In the genomic region with DNA sequence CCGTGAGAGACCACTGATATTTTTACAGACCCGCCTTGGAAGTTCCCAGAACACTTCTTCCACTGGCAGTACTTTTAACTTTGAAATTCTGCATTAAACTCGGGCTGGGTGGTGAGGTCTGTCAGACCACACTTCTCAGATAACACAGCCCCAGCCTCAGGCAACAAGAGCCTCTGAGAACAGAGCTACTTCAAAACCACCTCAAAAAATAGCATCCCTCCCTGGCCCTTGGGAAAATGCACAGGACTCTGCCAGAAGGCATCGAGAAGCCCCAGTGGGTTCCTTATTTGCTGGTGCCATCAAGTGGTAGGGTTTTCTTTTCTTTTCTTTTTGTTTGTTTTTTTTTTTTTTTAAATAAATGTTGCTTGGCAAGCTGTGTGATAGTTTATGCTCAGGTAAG, we compare ENCODE assay signal across 18 mouse cellular contexts. TPM values are rescaled to one million over a fixed set of nuclear protein-coding genes. Genes with fewer than 3 reads are reported as not detected.
DNase-seq lines count a peak whose midpoint lies in the region; ATAC-seq lines count a peak whose summit lies in the region.
"Had no signal": no experiment of that assay in that cellular context is flagged by ENCODE, and none has a peak within 500 bp of the region (broad histone marks: within the 10 kb centered on the region; RNA-seq: fewer than 3 reads in every experiment).

No protein-coding gene starts in this region.

- no peak overlapping the region for H3K4me3 ChIP-seq in heart, embryonic 13.5 days
- H3K4me3 ChIP-seq in midbrain, embryonic 11.5 days (ENCODE audit: low read depth, low read length): no peak overlapping the region
- H3K4me3 ChIP-seq in midbrain, embryonic 16.5 days (ENCODE audit: low read depth, low read length): no peak overlapping the region
- no peak overlapping the region for H3K4me3 ChIP-seq in embryonic facial prominence, embryonic 14.5 days (ENCODE audit: low read depth, low read length)
- no peak overlapping the region for H3K4me3 ChIP-seq in neural tube, embryonic 15.5 days (replicated peaks)
- H3K4me3 ChIP-seq: forebrain, embryonic 15.5 days; hindbrain, embryonic 15.5 days; neural tube, embryonic 12.5 days had no signal

- 0 out of 2 replicates have a peak overlapping the region, but pooled peaks have one; percentile 48 for H3K27ac ChIP-seq in heart, embryonic 13.5 days (replicated peaks)
- no peak overlapping the region for H3K27ac ChIP-seq in midbrain, embryonic 11.5 days (ENCODE audit: low read depth, low read length)
- no peak overlapping the region for H3K27ac ChIP-seq in midbrain, embryonic 16.5 days (ENCODE audit: low read length)
- peak overlapping the region; percentile 67; the same call in 1 of the 2 replicates for H3K27ac ChIP-seq in embryonic facial prominence, embryonic 14.5 days (replicated peaks; ENCODE audit: low read depth, low read length)
- no peak overlapping the region for H3K27ac ChIP-seq in neural tube, embryonic 15.5 days (replicated peaks)
- H3K27ac ChIP-seq: forebrain, embryonic 15.5 days; hindbrain, embryonic 15.5 days; macrophage; neural tube, embryonic 12.5 days had no signal

- no peak for DNase-seq in heart, postnatal 4 days
- DNase-seq in midbrain, embryonic 11.5 days (ENCODE audit: low spot score, missing footprints): peak; percentile 65
- DNase-seq in embryonic facial prominence, embryonic 14.5 days (ENCODE audit: low spot score): peak; percentile 85
- no peak for DNase-seq in lung, postnatal 14 days
- DNase-seq: adrenal gland, postnatal 25 days; cerebellum, adult 9-11 months; kidney, adult 8-10 months; liver; lung, adult 2 months had no signal

- no peak overlapping the region for H3K9ac ChIP-seq in heart, embryonic 13.5 days
- H3K9ac ChIP-seq in midbrain, embryonic 11.5 days (ENCODE audit: low read length): no peak overlapping the region
- H3K9ac ChIP-seq in midbrain, embryonic 16.5 days (ENCODE audit: low read depth, low read length): no peak overlapping the region
- H3K9ac ChIP-seq in embryonic facial prominence, embryonic 14.5 days (ENCODE audit: low read depth, low read length): no peak overlapping the region
- no peak overlapping the region for H3K9ac ChIP-seq in neural tube, embryonic 15.5 days (replicated peaks)
- H3K9ac ChIP-seq: forebrain, embryonic 15.5 days; hindbrain, embryonic 15.5 days; neural tube, embryonic 12.5 days had no signal

- H3K27me3 ChIP-seq in heart, embryonic 13.5 days (replicated peaks): peaks cover 23% of the 10 kb centered on the region
- H3K27me3 ChIP-seq in midbrain, embryonic 11.5 days (ENCODE audit: control insufficient read depth, insufficient read depth, low read length): no peaks in the 10 kb centered on the region
- no peaks in the 10 kb centered on the region for H3K27me3 ChIP-seq in midbrain, embryonic 16.5 days (ENCODE audit: control insufficient read depth, insufficient read depth, low read depth, low read length)
- no peaks in the 10 kb centered on the region for H3K27me3 ChIP-seq in embryonic facial prominence, embryonic 14.5 days (replicated peaks; ENCODE audit: control insufficient read depth, insufficient read depth, low read length)
- no peaks in the 10 kb centered on the region for H3K27me3 ChIP-seq in neural tube, embryonic 15.5 days (replicated peaks)
- H3K27me3 ChIP-seq: forebrain, embryonic 15.5 days; hindbrain, embryonic 15.5 days; neural tube, embryonic 12.5 days had no signal

- peaks cover 27% of the 10 kb centered on the region for H3K4me1 ChIP-seq in heart, embryonic 13.5 days
- no peaks in the 10 kb centered on the region for H3K4me1 ChIP-seq in midbrain, embryonic 11.5 days (ENCODE audit: control insufficient read depth, insufficient read depth, low read length)
- no peaks in the 10 kb centered on the region for H3K4me1 ChIP-seq in midbrain, embryonic 16.5 days (ENCODE audit: control insufficient read depth, insufficient read depth, low read length)
- peaks cover 27% of the 10 kb centered on the region; the same call in 1 of the 2 replicates for H3K4me1 ChIP-seq in embryonic facial prominence, embryonic 14.5 days (ENCODE audit: control insufficient read depth, insufficient read depth, low read length)
- peaks cover 11% of the 10 kb centered on the region for H3K4me1 ChIP-seq in neural tube, embryonic 15.5 days
- H3K4me1 ChIP-seq: forebrain, embryonic 15.5 days; hindbrain, embryonic 15.5 days; neural tube, embryonic 12.5 days had no signal

- H3K36me3 ChIP-seq in heart, embryonic 13.5 days: no peaks in the 10 kb centered on the region
- H3K36me3 ChIP-seq in midbrain, embryonic 11.5 days (ENCODE audit: control insufficient read depth, insufficient read depth, low read length): no peaks in the 10 kb centered on the region
- no peaks in the 10 kb centered on the region for H3K36me3 ChIP-seq in midbrain, embryonic 16.5 days (ENCODE audit: control insufficient read depth, insufficient read depth, low read length)
- H3K36me3 ChIP-seq in embryonic facial prominence, embryonic 14.5 days (ENCODE audit: control insufficient read depth, insufficient read depth, low read length): no peaks in the 10 kb centered on the region
- no peaks in the 10 kb centered on the region for H3K36me3 ChIP-seq in neural tube, embryonic 15.5 days
- H3K36me3 ChIP-seq: forebrain, embryonic 15.5 days; hindbrain, embryonic 15.5 days; neural tube, embryonic 12.5 days had no signal

- WGBS in heart, embryonic 13.5 days: 10% methylated on average over 4 of the region's 4 CpGs
- WGBS in midbrain, embryonic 11.5 days: 48% methylated on average over 4 of the region's 4 CpGs
- WGBS in midbrain, embryonic 16.5 days: 44% methylated on average over 4 of the region's 4 CpGs
- WGBS in embryonic facial prominence, embryonic 14.5 days: 10% methylated on average over 4 of the region's 4 CpGs
- 45% methylated on average over 4 of the region's 4 CpGs for WGBS in neural tube, embryonic 15.5 days

- H3K4me2 ChIP-seq in heart, embryonic 13.5 days: no peak overlapping the region
- H3K4me2 ChIP-seq in midbrain, embryonic 11.5 days: no peak overlapping the region
- no peak overlapping the region for H3K4me2 ChIP-seq in midbrain, embryonic 16.5 days (ENCODE audit: low read length)
- H3K4me2 ChIP-seq in embryonic facial prominence, embryonic 14.5 days (ENCODE audit: low read depth, low read length): no peak overlapping the region
- no peak overlapping the region for H3K4me2 ChIP-seq in neural tube, embryonic 15.5 days
- H3K4me2 ChIP-seq: forebrain, embryonic 15.5 days; hindbrain, embryonic 15.5 days; neural tube, embryonic 12.5 days had no signal

- ATAC-seq in heart, embryonic 13.5 days (ENCODE audit: extremely low read depth, insufficient number of reproducible peaks, low FRiP score, low TSS enrichment): no peak
- no peak for ATAC-seq in midbrain, embryonic 11.5 days (ENCODE audit: low FRiP score)
- no peak for ATAC-seq in midbrain, embryonic 16.5 days
- peak; percentile 56 for ATAC-seq in embryonic facial prominence, embryonic 14.5 days (ENCODE audit: low read depth)
- ATAC-seq in neural tube, embryonic 15.5 days (ENCODE audit: low FRiP score): no peak
- ATAC-seq: forebrain, embryonic 15.5 days had no signal

- H3K9me3 ChIP-seq in heart, embryonic 13.5 days: no peaks in the 10 kb centered on the region
- no peaks in the 10 kb centered on the region for H3K9me3 ChIP-seq in midbrain, embryonic 11.5 days (ENCODE audit: control insufficient read depth, low read length)
- H3K9me3 ChIP-seq in midbrain, embryonic 16.5 days (replicated peaks; ENCODE audit: control insufficient read depth, low read length, poor library complexity, severe bottlenecking): no peaks in the 10 kb centered on the region
- no peaks in the 10 kb centered on the region for H3K9me3 ChIP-seq in embryonic facial prominence, embryonic 14.5 days (ENCODE audit: control insufficient read depth, low read length)
- H3K9me3 ChIP-seq in neural tube, embryonic 15.5 days (replicated peaks): no peaks in the 10 kb centered on the region
- H3K9me3 ChIP-seq: forebrain, embryonic 15.5 days; hindbrain, embryonic 15.5 days; neural tube, embryonic 12.5 days had no signal

RNA-seq across cellular contexts. Expression of a gene that starts 0.7 kb away (rescaled TPM):
- polyA plus RNA-seq in heart, embryonic 13.5 days (2015; fragmentation: Nextera tagmentation; extraction: Ambion mirVana): 0.25 and 0.31 TPM in 2 replicates
- total RNA-seq in heart, postnatal 4 days (2021): under 1 TPM; 0.34 to 0.41 TPM
- polyA plus RNA-seq in midbrain, embryonic 11.5 days (2014; fragmentation: Nextera tagmentation; extraction: Ambion mirVana): not detected in 2 replicates
- polyA plus RNA-seq in midbrain, embryonic 16.5 days (2015; fragmentation: Nextera tagmentation; extraction: Ambion mirVana): not detected in 2 replicates
- polyA plus RNA-seq in embryonic facial prominence, embryonic 14.5 days (2014; fragmentation: Nextera tagmentation; extraction: Ambion mirVana): 0.99 and 2.1 TPM in 2 replicates
- polyA plus RNA-seq in neural tube, embryonic 15.5 days (2015; fragmentation: Nextera tagmentation; extraction: Ambion mirVana): 0.44 and 0.52 TPM in 2 replicates
- total RNA-seq: adrenal gland, postnatal 25 days; midbrain, postnatal 0 days had no signal
- polyA plus RNA-seq: hindbrain, embryonic 15.5 days; large intestine, adult 2 months; macrophage had no signal

RNA-seq across cellular contexts. Expression of a gene that starts 7.2 kb away (rescaled TPM):
- polyA plus RNA-seq in heart, embryonic 13.5 days (2015; fragmentation: Nextera tagmentation; extraction: Ambion mirVana): 0.14 TPM in 1 of 2 replicates, not detected in the other
- total RNA-seq in heart, postnatal 4 days (2021): under 1 TPM; 0.36 to 0.95 TPM
- polyA plus RNA-seq in midbrain, embryonic 11.5 days (2014; fragmentation: Nextera tagmentation; extraction: Ambion mirVana): not detected in 2 replicates
- polyA plus RNA-seq in midbrain, embryonic 16.5 days (2015; fragmentation: Nextera tagmentation; extraction: Ambion mirVana): not detected in 2 replicates
- 0.10 and 0.14 TPM in 2 replicates for polyA plus RNA-seq in embryonic facial prominence, embryonic 14.5 days (2014; fragmentation: Nextera tagmentation; extraction: Ambion mirVana)
- polyA plus RNA-seq in neural tube, embryonic 15.5 days (2015; fragmentation: Nextera tagmentation; extraction: Ambion mirVana): not detected in 2 replicates
- total RNA-seq: adrenal gland, postnatal 25 days; midbrain, postnatal 0 days had no signal
- polyA plus RNA-seq: forebrain, embryonic 15.5 days; hindbrain, embryonic 15.5 days; macrophage; midbrain, postnatal 0 days; neural tube, embryonic 12.5 days had no signal

RNA-seq across cellular contexts. Expression of a gene that starts 41.4 kb away (rescaled TPM):
- polyA plus RNA-seq in heart, embryonic 13.5 days (2015; fragmentation: Nextera tagmentation; extraction: Ambion mirVana): 0.70 and 1.0 TPM in 2 replicates
- total RNA-seq in heart, postnatal 4 days (2021): 1 to 10 TPM; 1.5 to 1.8 TPM
- polyA plus RNA-seq in midbrain, embryonic 11.5 days (2014; fragmentation: Nextera tagmentation; extraction: Ambion mirVana): 1.1 and 1.2 TPM in 2 replicates
- polyA plus RNA-seq in midbrain, embryonic 16.5 days (2015; fragmentation: Nextera tagmentation; extraction: Ambion mirVana): 0.75 and 1.7 TPM in 2 replicates
- 1.9 and 2.8 TPM in 2 replicates for polyA plus RNA-seq in embryonic facial prominence, embryonic 14.5 days (2014; fragmentation: Nextera tagmentation; extraction: Ambion mirVana)
- polyA plus RNA-seq in neural tube, embryonic 15.5 days (2015; fragmentation: Nextera tagmentation; extraction: Ambion mirVana): 1.0 and 1.5 TPM in 2 replicates
- polyA plus RNA-seq: macrophage had no signal

RNA-seq across cellular contexts. Expression of a gene that starts 46.9 kb away (rescaled TPM):
- 315 and 348 TPM in 2 replicates for polyA plus RNA-seq in heart, embryonic 13.5 days (2015; fragmentation: Nextera tagmentation; extraction: Ambion mirVana)
- total RNA-seq in heart, postnatal 4 days (2021): 100 to 1,000 TPM; 292 to 296 TPM
- polyA plus RNA-seq in midbrain, embryonic 11.5 days (2014; fragmentation: Nextera tagmentation; extraction: Ambion mirVana): 542 and 583 TPM in 2 replicates
- polyA plus RNA-seq in midbrain, embryonic 16.5 days (2015; fragmentation: Nextera tagmentation; extraction: Ambion mirVana): 347 and 381 TPM in 2 replicates
- polyA plus RNA-seq in embryonic facial prominence, embryonic 14.5 days (2014; fragmentation: Nextera tagmentation; extraction: Ambion mirVana): 408 and 423 TPM in 2 replicates
- 348 and 362 TPM in 2 replicates for polyA plus RNA-seq in neural tube, embryonic 15.5 days (2015; fragmentation: Nextera tagmentation; extraction: Ambion mirVana)

RNA-seq across cellular contexts. Expression of a gene that starts 47.5 kb away (rescaled TPM):
- 166 and 194 TPM in 2 replicates for polyA plus RNA-seq in heart, embryonic 13.5 days (2015; fragmentation: Nextera tagmentation; extraction: Ambion mirVana)
- total RNA-seq in heart, postnatal 4 days (2021): 100 to 1,000 TPM; 162 to 168 TPM
- 172 and 176 TPM in 2 replicates for polyA plus RNA-seq in midbrain, embryonic 11.5 days (2014; fragmentation: Nextera tagmentation; extraction: Ambion mirVana)
- polyA plus RNA-seq in midbrain, embryonic 16.5 days (2015; fragmentation: Nextera tagmentation; extraction: Ambion mirVana): 117 and 122 TPM in 2 replicates
- polyA plus RNA-seq in embryonic facial prominence, embryonic 14.5 days (2014; fragmentation: Nextera tagmentation; extraction: Ambion mirVana): 118 and 123 TPM in 2 replicates
- polyA plus RNA-seq in neural tube, embryonic 15.5 days (2015; fragmentation: Nextera tagmentation; extraction: Ambion mirVana): 136 and 146 TPM in 2 replicates

Comparison
In these comparisons a context has a peak if more than half of its experiments do, and no peak if none do; other contexts are left out.
1. H3K27ac ChIP-seq: peak in heart, embryonic 13.5 days (single experiment) and embryonic facial prominence, embryonic 14.5 days (single experiment); none in midbrain, embryonic 11.5 days (single experiment), midbrain, embryonic 16.5 days (single experiment) and neural tube, embryonic 15.5 days (single experiment).
2. DNase-seq: peak in midbrain, embryonic 11.5 days (single experiment) and embryonic facial prominence, embryonic 14.5 days (single experiment); none in heart, postnatal 4 days (single experiment) and lung, postnatal 14 days (single experiment).